Mouse (Mus musculus): ENCODE data around the gene Ppp3ca.

- TF ChIP-seq CTCF (IDR thresholded peaks at IDR 0.05; ENCODE audit: extremely low read depth, insufficient read depth, insufficient read length, insufficient replicate concordance) (no peak), POLR2A (IDR thresholded peaks at IDR 0.05; ENCODE audit: low read depth, low read length) (no peak)
These were observed 11.2 kb upstream of the Ppp3ca start for GRCm38 (mm10) chr3:136658681-136659080.
